Mouse (Mus musculus) lung, postnatal 36 days (tissue): Measurements from ENCODE around the gene N4bp2l1.
"Not testable (repeated sequence)": the region's sequence is repeated elsewhere in the genome, so short reads cannot be mapped to it uniquely, and the experiment has no call there.

Source experiments
- DNase-seq: peaks from one replicate; pipeline ENCODE4 v3.0.0; 2022; ENCODE audit warnings: mixed read lengths

Gene N4bp2l1

GRCm38 (mm10) chr5:150597088-150597487 lies at the start of gene N4bp2l1:
N4bp2l1 (minus strand) TSS chr5:150597188.
- DNase-seq: no peak

DNA sequence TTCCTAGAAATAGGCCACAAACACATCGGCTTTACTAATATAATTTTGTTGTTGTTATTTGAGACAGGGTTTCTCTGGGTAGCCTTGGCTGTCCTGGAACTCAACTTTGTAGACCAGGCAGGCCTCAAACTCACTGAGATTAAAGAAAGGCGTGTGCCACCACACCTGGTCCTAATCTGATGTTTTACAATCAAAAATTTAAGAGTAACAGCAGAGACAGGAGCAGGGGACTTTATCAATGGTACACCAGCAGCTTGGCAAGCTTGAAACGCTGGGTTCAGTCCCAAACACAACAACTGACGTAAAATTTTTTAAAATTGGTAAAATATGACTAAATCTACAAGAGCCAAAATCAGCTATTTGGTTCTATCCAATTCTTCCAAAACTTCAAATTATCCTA lies 47.9 kb upstream of the N4bp2l1 start:
- no peak for DNase-seq

DNA sequence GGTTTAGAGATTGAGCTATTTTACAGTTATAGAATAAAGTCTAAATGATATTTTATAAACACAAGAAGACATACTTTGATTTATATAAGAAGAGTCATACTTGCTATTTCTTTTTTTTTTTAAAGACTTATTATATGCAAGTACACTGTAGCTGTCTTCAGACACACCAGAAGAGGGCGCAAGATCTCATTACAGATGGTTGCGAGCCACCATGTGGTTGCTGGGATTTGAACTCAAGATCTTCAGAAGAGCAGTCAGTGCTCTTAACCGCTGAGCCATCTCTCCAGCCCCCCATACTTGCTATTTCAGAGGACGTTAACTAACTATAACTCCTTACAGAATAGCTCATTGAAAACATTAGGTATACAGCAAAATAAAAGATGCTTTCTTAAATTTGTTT lies 46.4 kb upstream of the N4bp2l1 start:
- DNase-seq: not testable (repeated sequence)

- DNase-seq: no peak
Observed at GRCm38 (mm10) chr5:150641440-150641839, 44.5 kb upstream of the N4bp2l1 start.

- no peak for DNase-seq
Observed at GRCm38 (mm10) chr5:150629692-150630091, 32.7 kb upstream of the N4bp2l1 start.

DNA sequence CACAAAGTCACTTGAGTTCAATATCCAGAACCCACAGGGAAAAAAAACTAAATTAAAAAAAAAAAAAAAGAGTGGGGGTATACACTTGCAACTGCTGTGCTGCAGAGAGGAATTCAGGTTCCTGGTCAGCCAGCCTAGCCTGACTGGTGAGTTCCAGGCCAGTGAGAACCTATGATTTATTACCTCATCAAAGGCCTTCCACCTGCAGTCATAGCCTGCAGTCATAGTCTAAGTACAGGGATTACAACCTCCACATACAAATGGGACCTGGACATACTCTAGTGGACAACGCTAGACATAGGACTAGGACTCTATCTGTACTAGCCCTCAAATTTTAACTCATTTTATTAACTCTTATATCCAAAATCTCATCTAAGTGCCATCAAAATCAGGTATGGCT lies 32.3 kb upstream of the N4bp2l1 start:
- DNase-seq: no peak

- no peak for DNase-seq
Observed at GRCm38 (mm10) chr5:150625528-150625927, 28.5 kb upstream of the N4bp2l1 start.

GRCm38 (mm10) chr5:150622792-150623191 lies 25.8 kb upstream of the N4bp2l1 start:
- peak; percentile 52 for DNase-seq

GRCm38 (mm10) chr5:150621592-150621991 lies 24.6 kb upstream of the N4bp2l1 start:
- peak; percentile 41 for DNase-seq

GRCm38 (mm10) chr5:150620588-150621135 lies 23.7 kb upstream of the N4bp2l1 start:
- DNase-seq: no peak

DNA sequence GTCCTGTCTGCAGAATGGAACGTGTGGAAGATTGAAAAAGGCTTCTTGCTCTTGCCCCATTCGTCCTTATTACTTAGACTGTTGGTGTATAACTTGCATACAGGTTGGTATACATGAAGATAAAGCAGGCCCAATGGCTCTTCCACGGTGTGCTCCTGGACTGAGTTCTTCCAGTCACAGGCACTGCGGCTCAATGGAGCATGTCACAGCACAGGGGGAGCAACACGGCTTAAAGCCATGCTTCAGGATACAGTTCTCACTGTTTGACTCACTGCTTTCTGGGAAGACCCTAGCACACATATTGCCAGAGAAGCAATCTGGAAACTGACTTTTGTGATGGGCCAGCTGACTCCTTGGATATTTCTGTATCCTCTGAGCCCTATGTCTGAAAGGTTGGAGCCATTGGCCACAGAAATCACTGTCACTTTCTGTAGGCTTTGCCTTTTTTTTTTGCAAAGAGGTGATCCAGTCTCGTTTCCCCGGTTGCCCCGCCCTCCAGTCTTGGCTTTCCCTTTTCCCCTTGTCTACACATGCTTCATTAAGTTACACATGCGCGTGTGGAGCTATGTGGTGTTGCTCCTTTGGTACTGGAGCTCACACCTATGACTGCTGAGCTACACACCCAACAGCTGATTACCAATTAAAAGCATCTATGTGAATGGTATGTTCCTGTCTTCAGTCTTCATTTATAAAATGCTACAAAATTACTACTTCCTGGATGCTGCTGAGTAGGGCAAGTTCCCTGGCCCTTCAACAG lies 21.8 kb upstream of the N4bp2l1 start:
- DNase-seq: no peak

- DNase-seq: no peak
Observed at GRCm38 (mm10) chr5:150616731-150617130, 19.7 kb upstream of the N4bp2l1 start.

- no peak for DNase-seq
Observed at GRCm38 (mm10) chr5:150616216-150616615, 19.2 kb upstream of the N4bp2l1 start.

GRCm38 (mm10) chr5:150614054-150614453 lies 17.1 kb upstream of the N4bp2l1 start:
- no peak for DNase-seq

DNA sequence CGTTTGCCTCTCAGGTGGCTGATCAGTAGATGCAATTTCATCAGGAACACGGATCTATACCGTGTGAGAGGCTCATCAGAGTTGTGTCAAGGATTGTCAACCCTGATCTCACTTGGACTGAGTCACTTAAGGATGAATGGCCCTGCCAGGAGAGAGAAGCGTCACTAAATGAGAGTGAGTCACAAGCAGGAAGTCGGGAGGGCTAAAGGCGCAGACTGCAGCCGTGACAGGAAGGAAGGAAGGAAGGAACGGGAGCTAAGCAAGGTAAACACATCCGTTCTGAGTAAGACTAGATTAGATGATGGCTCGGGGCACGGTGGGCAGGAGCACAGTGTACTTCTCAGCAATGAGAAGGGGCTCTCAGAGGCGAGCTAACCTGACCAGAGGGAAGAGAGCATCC lies 14.7 kb upstream of the N4bp2l1 start:
- peak; percentile 23 for DNase-seq

DNA sequence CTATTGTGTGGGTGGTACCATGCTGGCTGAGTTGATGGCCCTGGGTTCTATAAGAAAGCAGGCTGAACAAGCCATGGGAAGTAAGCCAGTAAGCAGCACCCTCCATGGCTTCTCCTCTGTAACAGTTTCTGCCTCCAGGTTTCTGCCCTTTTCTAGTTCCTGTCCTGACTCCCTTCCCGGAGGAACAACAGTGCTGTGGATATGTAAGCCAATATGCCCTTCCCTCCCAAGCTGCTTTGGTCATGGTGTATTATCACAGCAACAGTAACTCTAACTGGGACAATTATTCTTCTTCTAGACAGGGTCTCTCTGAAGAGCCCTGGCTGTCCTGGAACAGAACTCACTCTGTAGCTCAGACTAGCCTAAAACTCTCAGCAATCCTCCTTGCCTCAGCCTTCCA lies 14.1 kb upstream of the N4bp2l1 start:
- no peak for DNase-seq

GRCm38 (mm10) chr5:150607631-150608030 lies 10.6 kb upstream of the N4bp2l1 start:
- no peak for DNase-seq

DNA sequence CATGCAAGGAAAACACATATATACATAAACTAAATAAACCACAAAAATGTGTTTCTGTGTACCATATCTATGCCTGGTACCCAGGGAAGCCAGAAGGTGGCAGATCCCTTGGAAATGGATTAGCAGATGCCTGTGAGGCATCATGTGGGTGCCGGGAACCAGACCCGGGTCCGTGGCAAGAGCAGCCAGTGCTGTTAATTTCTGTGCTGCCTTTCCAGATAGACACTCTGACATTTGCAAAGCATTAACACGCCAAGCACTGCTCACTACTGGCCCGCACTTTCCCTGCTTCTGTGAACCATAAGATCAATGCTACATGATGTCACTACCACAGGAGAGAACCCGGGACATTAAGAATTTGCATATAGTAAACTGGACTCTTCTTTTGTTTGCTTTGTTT lies 9.1 kb upstream of the N4bp2l1 start:
- DNase-seq: no peak

DNA sequence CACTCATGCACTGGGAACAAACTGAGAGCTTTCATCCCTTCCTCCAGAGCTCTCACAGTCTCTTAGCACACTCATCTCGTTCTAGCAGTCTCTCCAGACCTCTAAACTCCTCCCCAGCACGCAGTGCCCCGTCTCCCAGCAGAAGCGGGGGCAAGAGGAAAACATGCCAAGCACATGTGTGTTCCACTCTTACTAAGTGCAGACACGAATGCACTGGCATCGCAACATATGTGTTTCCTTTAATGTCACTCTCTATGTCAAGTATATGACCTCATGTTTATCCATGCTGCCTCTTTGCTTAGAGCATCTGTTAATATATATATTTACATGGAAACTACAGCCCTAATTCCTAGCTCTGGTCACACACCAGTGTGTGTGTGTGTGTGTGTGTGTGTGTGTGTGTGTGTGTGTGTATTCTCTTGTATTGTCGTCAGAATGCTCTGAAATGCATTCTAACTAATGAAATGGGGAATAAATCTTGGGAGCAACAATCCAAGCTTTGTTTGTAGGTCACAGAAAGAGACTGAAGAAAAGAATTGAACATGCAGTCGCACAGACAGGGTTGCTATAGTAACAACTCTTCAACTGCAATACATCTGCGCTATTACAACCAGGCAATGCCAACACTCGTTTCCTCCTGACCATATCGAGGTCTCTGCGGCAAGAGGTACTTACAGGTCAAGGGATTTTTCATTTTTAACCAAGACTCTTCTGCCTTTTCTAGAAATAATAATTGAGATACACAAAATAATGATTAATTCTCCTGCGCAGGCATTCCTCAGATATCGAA lies 4.6 kb upstream of the N4bp2l1 start:
- no peak for DNase-seq

- DNase-seq: peak; percentile 34
Observed at GRCm38 (mm10) chr5:150600554-150601440, 3.8 kb upstream of the N4bp2l1 start.

GRCm38 (mm10) chr5:150599301-150600294 lies 2.6 kb upstream of the N4bp2l1 start:
- no peak for DNase-seq
